Mouse (Mus musculus) megakaryocyte, embryonic 14.5 days (primary cell): Measurements from ENCODE around the gene Adamtsl4.

Experiments
- FLI1 ChIP-seq: IDR thresholded peaks from 2 replicates; pipeline ENCODE4 v1.6.1; 2012; ENCODE audit warnings: low read length, inconsistent platforms, mixed read lengths
- GATA1 ChIP-seq: IDR thresholded peaks from 3 replicates; pipeline ENCODE4 v1.6.1; 2012; ENCODE audit warnings: mixed read lengths, low read length, inconsistent platforms, borderline replicate concordance

DNA sequence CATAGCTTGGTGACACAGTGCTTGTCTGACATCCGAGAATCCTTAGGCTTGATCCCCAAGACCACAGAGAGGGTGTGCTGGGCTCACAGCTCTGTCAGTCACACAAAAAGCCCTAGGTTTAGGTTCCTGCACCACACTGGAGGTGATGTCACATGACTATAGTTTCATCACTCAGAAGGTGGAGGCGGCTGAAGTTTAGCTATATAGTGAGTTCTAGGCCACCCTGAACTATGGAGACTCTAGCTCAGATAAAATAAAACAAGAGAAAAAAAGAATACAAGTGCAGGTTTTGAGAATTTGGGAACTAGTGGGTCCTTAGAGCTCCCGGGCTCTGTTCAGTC lies 36.7 kb downstream of the Adamtsl4 start:
- TF ChIP-seq GATA1 = no peak
- TF ChIP-seq FLI1 = no peak
